Mouse (Mus musculus) brain, embryonic 14.5 days (tissue): ENCODE data around the gene Iqsec1. TPM values are rescaled to one million over a fixed set of nuclear protein-coding genes. Genes with fewer than 3 reads are reported as not detected.

Source experiments
- DNase-seq: peaks from one replicate; pipeline ENCODE4 v3.0.0-alpha.2; 2011; ENCODE audit warnings: low read depth
- CTCF ChIP-seq: fragments of 200-500 bp; IDR thresholded peaks from 2 replicates; pipeline ENCODE4 v1.5.1; 2012; ENCODE audit warnings: inconsistent platforms, mild to moderate bottlenecking, moderate library complexity, borderline replicate concordance; ENCODE audit not compliant: insufficient read depth, insufficient read length; ENCODE audit errors: extremely low read depth
- POLR2A ChIP-seq: fragments of 200-500 bp; IDR thresholded peaks from 2 replicates; pipeline ENCODE4 v1.6.1; 2012; ENCODE audit warnings: mild to moderate bottlenecking, inconsistent platforms, borderline replicate concordance; ENCODE audit not compliant: poor library complexity, insufficient read depth, insufficient read length, severe bottlenecking; ENCODE audit errors: extremely low read depth
- polyA plus RNA-seq: library from polyadenylated mRNA; depleted of rRNA; stranded (reverse); fragments of >200 nt; gene quantifications from 2 replicates; pipeline ENCODE4 v1.2.3, GENCODE M21; 2012

The Iqsec1 gene
- polyA plus RNA-seq, 1 experiment: 91.1 TPM

GRCm38 (mm10) chr6:90808134-90808533 is 180.4 kb downstream of the Iqsec1 start:
- no peak for DNase-seq
- TF ChIP-seq POLR2A (no peak), CTCF (no peak)

- TF ChIP-seq CTCF (no peak), POLR2A (no peak)
- no peak for DNase-seq
Measured at GRCm38 (mm10) chr6:90807581-90807980, 180.9 kb downstream of the Iqsec1 start.

- no peak for DNase-seq
Measured at GRCm38 (mm10) chr6:90806743-90807142, 181.7 kb downstream of the Iqsec1 start.

GRCm38 (mm10) chr6:90805101-90805500 is 183.4 kb downstream of the Iqsec1 start:
- DNase-seq: no peak
- TF ChIP-seq POLR2A (no peak), CTCF (no peak)

More at GRCm38 (mm10) chr6:90806743-90807142, 181.7 kb downstream of the Iqsec1 start:
- TF ChIP-seq POLR2A (no peak), CTCF (no peak)

- DNase-seq: no peak
- TF ChIP-seq POLR2A (no peak), CTCF (no peak)
Measured at GRCm38 (mm10) chr6:90804646-90805045, 183.8 kb downstream of the Iqsec1 start.

GRCm38 (mm10) chr6:90802604-90803003 is 185.9 kb downstream of the Iqsec1 start:
- DNase-seq: peak; percentile 77
- TF ChIP-seq POLR2A (no peak), CTCF (no peak)

GRCm38 (mm10) chr6:90802058-90802457 is 186.4 kb downstream of the Iqsec1 start:
- TF ChIP-seq CTCF: no peak
- TF ChIP-seq POLR2A: no peak

GRCm38 (mm10) chr6:90800825-90801224 is 187.7 kb downstream of the Iqsec1 start:
- no peak for TF ChIP-seq CTCF
- no peak for TF ChIP-seq POLR2A
- DNase-seq: no peak

More at GRCm38 (mm10) chr6:90802058-90802457, 186.4 kb downstream of the Iqsec1 start:
- no peak for DNase-seq

GRCm38 (mm10) chr6:90799116-90799515 is 189.4 kb downstream of the Iqsec1 start:
- DNase-seq: no peak
- TF ChIP-seq CTCF: no peak
- no peak for TF ChIP-seq POLR2A

- TF ChIP-seq CTCF: no peak
- no peak for TF ChIP-seq POLR2A
- DNase-seq: no peak
Measured at GRCm38 (mm10) chr6:90798201-90798600, 190.3 kb downstream of the Iqsec1 start.

- no peak for DNase-seq
- TF ChIP-seq CTCF: peak; percentile 15; the same call in 1 of the 2 replicates
- no peak for TF ChIP-seq POLR2A
Measured at GRCm38 (mm10) chr6:90796902-90797596, 191.4 kb downstream of the Iqsec1 start.

- DNase-seq: no peak
- TF ChIP-seq POLR2A: no peak
- no peak for TF ChIP-seq CTCF
Measured at GRCm38 (mm10) chr6:90790901-90791300, 197.6 kb downstream of the Iqsec1 start.

- TF ChIP-seq POLR2A: no peak
- no peak for TF ChIP-seq CTCF
- DNase-seq: no peak
Measured at GRCm38 (mm10) chr6:90789520-90789919, 199.0 kb downstream of the Iqsec1 start.
